Mouse (Mus musculus): ENCODE results near the gene Olfr766-ps1.

- no peak for TF ChIP-seq POLR2A (IDR thresholded peaks at IDR 0.05; ENCODE audit: borderline replicate concordance, extremely low read depth, low read depth, low read length)
- no peak for TF ChIP-seq CTCF (IDR thresholded peaks at IDR 0.05; ENCODE audit: insufficient read depth, low read length)
These were observed 32.5 kb upstream of the Olfr766-ps1 start for GRCm38 (mm10) chr10:129101231-129101630.

All from lung, adult 2 months (tissue).